Mouse (Mus musculus) midbrain, embryonic 15.5 days (tissue): ENCODE measurements at regions not wholly inside any gene's neighbourhood (a gene's known extent, or its start where the extent isn't known, plus 50 kb on each side); places are given as distances from the start of the nearest gene placed in this dataset.

Source experiments
- ATAC-seq: fragments of 200-750 bp; cut with Nextera tagmentation; replicated peaks from 2 replicates; pipeline ENCODE4 v1.8.0; 2017; ENCODE audit warnings: moderate TSS enrichment
- H3K27ac ChIP-seq: fragments of 300-500 bp; sonication (generic); 2 replicates; pipeline ENCODE4 v1.5.1; 2015; ENCODE audit warnings: mild to moderate bottlenecking, inconsistent platforms
- H3K27me3 ChIP-seq: fragments of 300-500 bp; sonication (generic); replicated peaks from 2 replicates; pipeline ENCODE4 v1.6.1; 2015; ENCODE audit warnings: inconsistent platforms
- H3K36me3 ChIP-seq: fragments of 300-500 bp; sonication (generic); replicated peaks from 2 replicates; pipeline ENCODE4 v1.6.1; 2015; ENCODE audit warnings: inconsistent platforms
- H3K4me1 ChIP-seq: fragments of 300-500 bp; sonication (generic); 2 replicates; pipeline ENCODE4 v1.6.1; 2015; ENCODE audit warnings: inconsistent platforms
- H3K4me2 ChIP-seq: fragments of 300-500 bp; sonication (generic); 2 replicates; pipeline ENCODE4 v1.6.1; 2015; ENCODE audit warnings: inconsistent platforms, mild to moderate bottlenecking, moderate library complexity
- H3K4me3 ChIP-seq: fragments of 300-500 bp; sonication (generic); 2 replicates; pipeline ENCODE4 v1.5.1; 2015; ENCODE audit warnings: mild to moderate bottlenecking, inconsistent platforms
- H3K9ac ChIP-seq: fragments of 300-500 bp; sonication (generic); 2 replicates; pipeline ENCODE4 v1.6.1; 2015; ENCODE audit warnings: mild to moderate bottlenecking, inconsistent platforms
- H3K9me3 ChIP-seq: fragments of 300-500 bp; sonication (generic); 2 replicates; pipeline ENCODE4 v1.6.1; 2016; ENCODE audit warnings: inconsistent platforms
- WGBS: fragments of 180-500 bp; shearing (Covaris S2); methylation state at CpG from one replicate; pipeline ENCODE4 v1.1.7; 2015; ENCODE audit warnings: mixed read lengths; 5-methylcytosine and 5-hydroxymethylcytosine counted together

DNA sequence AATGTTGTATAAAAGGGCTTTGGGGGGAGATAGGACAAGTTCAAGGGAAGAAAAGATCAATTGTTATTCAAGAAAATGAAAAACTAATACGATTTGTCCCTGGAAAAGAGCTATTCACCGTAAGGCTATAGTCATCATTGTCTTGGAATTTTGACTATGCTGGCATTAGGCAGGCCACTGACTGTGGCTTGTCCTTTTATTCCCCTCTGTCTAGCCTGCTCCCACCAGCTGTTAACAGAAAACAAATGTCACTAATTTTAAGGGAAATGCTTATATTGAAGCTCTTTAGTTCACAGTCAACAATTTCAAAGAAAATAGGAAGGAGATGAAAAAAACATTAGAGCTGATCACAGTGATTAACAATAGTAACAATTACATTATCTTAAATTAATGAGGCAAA lies 284.3 kb upstream of the Rbms1 start:
- Histone ChIP-seq H3K4me3 (no peak overlapping the region), H3K9ac (no peak overlapping the region), H3K36me3 (no peaks in the 10 kb centered on the region), H3K9me3 (no peaks in the 10 kb centered on the region), H3K4me2 (no peak overlapping the region), H3K27ac (no peak overlapping the region), H3K4me1 (no peaks in the 10 kb centered on the region), H3K27me3 (no peaks in the 10 kb centered on the region)
- no peak for ATAC-seq
- WGBS, result 32% methylated on average over 2 of the region's 2 CpGs

DNA sequence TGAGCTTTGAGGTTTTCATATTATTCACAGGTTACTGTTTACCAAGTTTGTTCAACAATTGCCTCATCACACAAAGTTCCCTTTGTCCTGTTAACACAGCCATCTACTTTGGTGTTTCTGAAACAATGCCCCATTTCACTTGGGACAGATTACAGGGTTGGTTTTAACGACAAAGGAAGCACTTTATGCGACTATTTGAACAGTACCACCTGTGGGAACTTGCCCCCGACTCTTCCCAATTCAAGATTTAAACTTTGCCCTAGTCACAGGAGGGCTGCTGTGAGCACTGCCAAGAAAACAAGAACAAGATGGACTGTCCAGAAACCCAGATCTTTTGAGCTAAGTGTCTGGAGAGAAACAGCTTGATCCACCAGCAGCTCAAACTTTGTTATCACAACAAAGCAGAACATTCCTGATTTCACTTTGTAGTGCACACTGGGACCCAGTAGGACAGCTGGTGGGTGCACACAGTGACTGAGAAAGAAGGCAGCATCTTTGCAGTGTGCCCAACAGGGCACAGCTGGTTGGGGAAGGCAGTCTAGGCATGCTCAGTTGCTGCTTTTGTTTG lies 283.8 kb upstream of the Rbms1 start:
- 15% methylated on average over 3 of the region's 3 CpGs for WGBS
- Histone ChIP-seq H3K4me1 (no peaks in the 10 kb centered on the region), H3K9ac (no peak overlapping the region), H3K27me3 (no peaks in the 10 kb centered on the region), H3K9me3 (no peaks in the 10 kb centered on the region), H3K27ac (no peak overlapping the region), H3K4me2 (no peak overlapping the region), H3K4me3 (no peak overlapping the region), H3K36me3 (no peaks in the 10 kb centered on the region)
- ATAC-seq, result no peak

DNA sequence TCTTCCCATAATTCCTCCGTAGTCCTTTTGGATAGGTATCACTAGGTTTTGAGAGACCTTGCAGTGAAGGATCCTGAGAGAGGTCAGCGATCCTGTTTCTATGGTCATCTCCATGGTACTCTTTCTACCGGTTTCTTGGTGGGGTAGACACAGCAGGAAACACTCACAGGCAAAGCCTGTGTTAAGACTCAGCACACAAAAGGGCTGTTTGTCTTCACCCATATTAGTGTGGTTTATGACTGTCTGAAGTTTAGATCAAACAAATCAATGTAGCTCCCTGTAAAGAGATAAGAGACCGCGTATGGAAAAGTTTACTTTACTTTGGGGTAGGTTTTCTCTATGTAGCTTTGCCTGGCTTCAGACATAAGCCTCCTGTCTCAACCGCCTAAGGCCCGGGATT lies 282.5 kb upstream of the Rbms1 start:
- Histone ChIP-seq H3K9me3 (no peaks in the 10 kb centered on the region), H3K4me2 (no peak overlapping the region), H3K4me3 (no peak overlapping the region), H3K36me3 (no peaks in the 10 kb centered on the region), H3K4me1 (no peaks in the 10 kb centered on the region), H3K27ac (no peak overlapping the region), H3K9ac (no peak overlapping the region), H3K27me3 (no peaks in the 10 kb centered on the region)
- WGBS, result 90% methylated on average over 7 of the region's 7 CpGs
- ATAC-seq, result no peak

DNA sequence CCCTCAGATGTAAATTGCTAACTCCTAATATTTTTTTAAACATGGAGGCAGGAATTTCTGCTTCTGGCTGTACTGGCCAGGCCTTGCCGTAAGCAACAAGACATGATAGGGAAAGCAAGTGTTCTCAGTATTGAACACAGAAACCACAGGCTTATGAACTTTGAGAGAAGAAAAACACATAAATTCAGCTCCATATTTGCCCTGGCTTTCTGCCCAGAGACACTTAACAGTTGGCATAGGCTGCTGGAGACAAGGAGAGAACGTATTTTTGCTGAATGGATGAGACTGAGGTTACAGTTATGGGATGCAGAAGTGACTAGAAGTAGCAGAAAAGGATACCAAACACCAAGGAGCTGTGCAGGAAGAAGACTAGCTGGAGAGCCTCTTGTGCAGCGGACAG lies 258.7 kb upstream of the Rbms1 start:
- Histone ChIP-seq H3K4me1 (no peaks in the 10 kb centered on the region), H3K36me3 (no peaks in the 10 kb centered on the region), H3K4me3 (no peak overlapping the region), H3K4me2 (no peak overlapping the region), H3K9me3 (no peaks in the 10 kb centered on the region), H3K9ac (no peak overlapping the region), H3K27me3 (no peaks in the 10 kb centered on the region), H3K27ac (no peak overlapping the region)
- 84% methylated on average over 3 of the region's 3 CpGs for WGBS
- ATAC-seq, result no peak

DNA sequence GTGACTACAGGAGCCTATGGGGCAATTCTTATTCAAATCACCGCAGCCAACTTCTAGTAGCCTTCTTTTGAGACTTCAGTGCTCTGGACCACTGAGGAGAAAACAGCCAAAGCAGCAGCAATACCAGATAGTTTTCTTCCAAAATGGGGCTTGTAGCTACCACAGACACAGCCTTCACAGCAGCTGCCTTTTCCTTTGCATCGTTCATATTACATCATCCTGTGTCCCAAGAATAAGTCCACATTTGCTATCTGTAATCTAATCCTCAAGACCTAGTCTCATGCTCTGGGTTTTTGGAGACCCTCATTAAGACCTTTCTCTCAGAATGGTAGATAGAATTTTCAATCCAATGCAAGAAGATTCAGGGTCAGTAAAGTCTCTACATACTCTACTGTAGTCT lies 258.2 kb upstream of the Rbms1 start:
- Histone ChIP-seq H3K27me3 (no peaks in the 10 kb centered on the region), H3K9me3 (no peaks in the 10 kb centered on the region), H3K36me3 (no peaks in the 10 kb centered on the region), H3K9ac (no peak overlapping the region), H3K4me3 (no peak overlapping the region), H3K4me1 (no peaks in the 10 kb centered on the region), H3K27ac (no peak overlapping the region), H3K4me2 (no peak overlapping the region)
- ATAC-seq, result no peak
- WGBS, result 87% methylated on average over 2 of the region's 2 CpGs

DNA sequence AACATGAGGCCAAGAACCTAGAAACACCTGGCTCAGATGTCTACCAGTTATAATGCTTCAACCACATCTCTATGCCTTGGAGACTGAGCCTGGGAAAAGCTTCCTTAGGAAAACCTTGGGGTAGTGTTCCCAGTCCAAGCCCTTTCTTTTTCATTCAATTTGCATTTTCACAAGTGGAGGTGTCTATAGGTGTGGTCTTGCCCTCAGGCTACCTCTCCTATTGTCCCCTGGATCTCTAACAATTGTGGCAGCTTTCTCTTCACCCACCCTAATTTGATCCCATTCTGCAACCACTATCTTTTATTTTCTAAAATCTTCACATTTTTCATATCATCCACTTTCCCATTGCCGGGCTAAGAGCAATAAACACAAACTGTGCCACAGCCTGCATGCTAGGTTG lies 251.0 kb upstream of the Rbms1 start:
- 93% methylated on average over 1 of the region's 1 CpGs for WGBS
- H3K4me3 ChIP-seq, result no peak overlapping the region
- no peak overlapping the region for H3K27ac ChIP-seq
- H3K4me1 ChIP-seq, result no peaks in the 10 kb centered on the region
- no peak overlapping the region for H3K9ac ChIP-seq
- no peaks in the 10 kb centered on the region for H3K27me3 ChIP-seq
- no peaks in the 10 kb centered on the region for H3K9me3 ChIP-seq
- no peak overlapping the region for H3K4me2 ChIP-seq
- H3K36me3 ChIP-seq, result no peaks in the 10 kb centered on the region
- no peak for ATAC-seq

DNA sequence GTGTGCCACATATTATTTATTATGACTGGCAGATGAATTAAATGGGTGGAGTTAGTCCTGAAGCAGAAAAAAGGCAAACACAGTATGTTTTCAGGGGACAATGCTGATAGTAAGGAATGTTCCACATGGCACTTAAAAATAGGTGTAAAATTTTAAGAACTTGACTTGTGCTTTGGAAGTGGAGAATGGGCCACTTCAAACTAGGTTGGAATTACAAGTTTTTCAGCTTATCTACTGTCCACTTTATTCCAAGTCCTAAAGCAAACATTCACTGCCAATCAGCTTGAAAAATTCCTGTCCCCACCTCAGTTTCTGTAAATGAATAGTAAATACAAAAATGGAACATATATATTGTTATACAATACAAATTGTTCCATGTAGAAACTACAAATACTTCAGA lies 238.4 kb upstream of the Rbms1 start:
- H3K4me1 ChIP-seq, result no peaks in the 10 kb centered on the region; the same call in 1 of the 2 replicates
- no peaks in the 10 kb centered on the region for H3K36me3 ChIP-seq
- H3K9me3 ChIP-seq, result no peaks in the 10 kb centered on the region
- ATAC-seq, result no peak
- no peak overlapping the region for H3K27ac ChIP-seq
- no peak overlapping the region for H3K9ac ChIP-seq
- H3K4me2 ChIP-seq, result no peak overlapping the region
- no peak overlapping the region for H3K4me3 ChIP-seq
- no peaks in the 10 kb centered on the region for H3K27me3 ChIP-seq

DNA sequence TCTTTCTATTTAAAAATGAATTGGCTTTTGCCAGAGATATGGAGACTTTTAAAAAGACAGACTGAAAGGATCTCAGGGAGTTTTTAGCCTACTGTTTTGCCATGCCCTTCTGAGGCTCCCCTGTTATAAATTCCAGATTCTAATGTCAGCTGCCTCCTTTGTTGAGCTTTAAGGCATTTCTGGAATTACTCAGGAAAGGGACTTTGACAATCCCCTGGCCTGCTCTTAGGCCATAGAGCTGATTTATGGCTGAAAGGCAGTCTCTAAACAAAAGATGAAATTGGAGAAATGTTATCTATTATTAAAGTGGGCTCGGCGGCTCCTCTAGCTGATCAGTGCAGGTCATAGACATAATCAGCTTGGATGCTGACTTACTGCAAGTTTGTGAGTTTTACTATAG lies 231.0 kb upstream of the Rbms1 start:
- Histone ChIP-seq H3K36me3 (no peaks in the 10 kb centered on the region), H3K4me3 (no peak overlapping the region), H3K4me2 (no peak overlapping the region), H3K9ac (no peak overlapping the region), H3K27ac (no peak overlapping the region), H3K27me3 (no peaks in the 10 kb centered on the region), H3K9me3 (no peaks in the 10 kb centered on the region), H3K4me1 (no peaks in the 10 kb centered on the region)
- ATAC-seq, result no peak
- 77% methylated on average over 2 of the region's 2 CpGs for WGBS

DNA sequence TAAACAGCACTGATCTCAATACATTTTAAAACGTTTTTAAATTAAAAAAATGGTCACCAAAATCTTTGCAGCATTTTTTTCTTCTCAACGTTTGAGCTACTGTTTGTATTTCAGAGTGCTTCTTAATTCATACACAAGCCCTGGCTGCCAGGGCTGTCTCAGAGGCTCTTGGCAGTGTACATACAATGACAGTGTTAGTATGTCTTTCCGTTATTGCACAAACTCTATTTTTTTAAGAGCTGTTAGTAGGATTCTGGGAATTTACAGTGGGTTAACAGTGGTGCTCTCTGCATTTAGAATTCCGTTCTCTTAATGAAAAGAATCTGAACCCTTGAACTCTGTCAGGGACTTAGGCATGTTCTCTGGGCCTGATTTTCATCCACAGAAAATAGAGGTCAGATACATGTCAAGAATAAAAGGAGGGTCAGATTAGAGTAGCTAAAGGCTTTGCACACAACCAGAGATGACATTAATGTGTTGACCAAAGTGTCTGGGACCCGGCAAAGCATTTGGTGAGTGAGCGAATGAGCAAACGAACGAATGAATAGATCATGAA lies 219.5 kb upstream of the Rbms1 start:
- WGBS, result 62% methylated on average over 8 of the region's 8 CpGs
- Histone ChIP-seq H3K4me3 (no peak overlapping the region), H3K27me3 (no peaks in the 10 kb centered on the region), H3K4me1 (no peaks in the 10 kb centered on the region), H3K9ac (no peak overlapping the region), H3K36me3 (no peaks in the 10 kb centered on the region), H3K9me3 (no peaks in the 10 kb centered on the region), H3K4me2 (no peak overlapping the region), H3K27ac (no peak overlapping the region)
- ATAC-seq, result no peak

DNA sequence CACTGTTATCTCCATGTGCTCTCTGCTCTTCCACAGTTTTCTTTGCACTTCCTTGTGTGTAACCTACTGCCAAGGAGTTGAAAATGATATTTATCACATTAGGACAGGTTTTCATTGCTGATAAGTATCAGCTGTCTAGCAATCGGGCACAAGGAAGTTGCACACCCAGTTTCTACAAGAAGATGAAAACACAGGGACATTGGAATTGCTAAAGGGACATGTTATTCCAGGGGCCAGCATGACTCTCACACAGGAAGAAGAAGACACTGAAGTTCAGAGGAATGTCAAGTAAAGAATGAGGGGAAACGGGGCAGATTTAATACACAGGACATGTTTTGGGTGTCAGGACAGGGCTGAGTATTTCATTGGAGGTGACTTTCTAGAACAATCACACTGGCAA lies 214.8 kb upstream of the Rbms1 start:
- no peaks in the 10 kb centered on the region for H3K27me3 ChIP-seq
- no peaks in the 10 kb centered on the region for H3K36me3 ChIP-seq
- H3K4me1 ChIP-seq, result no peaks in the 10 kb centered on the region
- H3K9ac ChIP-seq, result no peak overlapping the region
- ATAC-seq, result no peak
- WGBS, result 91% methylated on average over 2 of the region's 2 CpGs
- H3K27ac ChIP-seq, result no peak overlapping the region
- no peaks in the 10 kb centered on the region for H3K9me3 ChIP-seq
- no peak overlapping the region for H3K4me2 ChIP-seq
- no peak overlapping the region for H3K4me3 ChIP-seq

DNA sequence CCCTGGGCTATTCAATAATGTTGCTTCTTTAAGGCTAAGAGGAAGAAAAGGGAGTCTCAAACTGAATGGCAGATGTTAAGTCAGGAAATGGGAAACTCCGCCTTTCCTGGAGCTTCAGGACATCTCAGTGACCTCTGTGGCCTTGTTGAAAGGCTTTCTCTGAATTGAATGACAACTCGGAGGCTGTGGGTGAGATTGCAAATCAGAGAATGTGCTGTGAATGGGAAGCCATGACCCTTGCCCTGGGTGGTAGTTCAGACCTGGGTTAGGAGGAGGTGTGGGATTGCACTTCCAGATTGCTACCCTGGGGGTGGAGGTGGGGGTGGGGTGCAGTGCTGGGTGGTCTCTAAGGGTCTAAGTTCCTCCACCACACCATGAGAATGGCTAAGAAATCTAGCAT lies 213.8 kb upstream of the Rbms1 start:
- H3K4me2 ChIP-seq, result no peak overlapping the region
- H3K27ac ChIP-seq, result no peak overlapping the region
- H3K9ac ChIP-seq, result no peak overlapping the region
- no peaks in the 10 kb centered on the region for H3K4me1 ChIP-seq
- 7% methylated on average over 2 of the region's 2 CpGs for WGBS
- no peak overlapping the region for H3K4me3 ChIP-seq
- H3K36me3 ChIP-seq, result no peaks in the 10 kb centered on the region
- no peaks in the 10 kb centered on the region for H3K9me3 ChIP-seq
- no peaks in the 10 kb centered on the region for H3K27me3 ChIP-seq
- no peak for ATAC-seq

DNA sequence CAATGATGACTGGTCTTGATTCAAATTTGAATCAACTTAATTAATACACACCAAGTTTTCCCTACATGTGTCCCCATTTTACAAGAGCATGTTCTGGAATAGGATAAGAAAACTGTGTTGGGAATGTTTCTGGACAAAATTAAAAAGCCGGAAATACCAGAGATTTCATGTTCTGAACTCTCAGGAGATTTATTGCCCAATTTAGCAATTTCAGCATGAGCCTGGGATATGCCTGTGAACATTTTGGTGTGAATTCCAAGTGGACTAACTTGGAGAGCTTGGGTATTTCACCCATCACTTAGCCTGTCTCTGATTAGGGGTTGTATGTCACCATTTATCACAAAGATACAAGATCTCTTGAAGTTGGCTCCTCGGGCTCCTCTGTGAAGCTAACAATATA lies 210.6 kb upstream of the Rbms1 start:
- no peaks in the 10 kb centered on the region for H3K9me3 ChIP-seq
- H3K27ac ChIP-seq, result no peak overlapping the region
- no peaks in the 10 kb centered on the region for H3K27me3 ChIP-seq
- ATAC-seq, result no peak
- no peak overlapping the region for H3K9ac ChIP-seq
- no peaks in the 10 kb centered on the region for H3K4me1 ChIP-seq
- no peaks in the 10 kb centered on the region for H3K36me3 ChIP-seq
- no peak overlapping the region for H3K4me2 ChIP-seq
- 90% methylated on average over 2 of the region's 2 CpGs for WGBS
- H3K4me3 ChIP-seq, result no peak overlapping the region

DNA sequence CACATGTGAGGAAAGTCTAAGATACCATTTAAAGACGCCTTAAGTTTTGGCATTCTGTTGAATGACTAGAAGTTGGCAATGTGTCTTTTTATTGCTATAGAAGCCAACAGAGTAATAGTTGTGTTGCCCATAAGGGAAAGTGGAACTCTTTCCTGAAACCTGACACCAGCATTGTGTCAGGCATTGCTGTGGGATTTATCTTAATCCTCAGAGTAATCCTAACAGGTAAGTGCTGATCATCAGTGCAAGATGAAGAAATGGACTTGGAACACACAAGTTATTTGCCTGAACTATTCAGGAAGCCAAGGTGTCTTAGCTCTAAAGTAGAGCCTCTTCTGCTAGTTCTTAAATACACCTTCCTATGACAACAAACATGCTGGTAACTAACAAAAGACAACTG lies 198.3 kb upstream of the Rbms1 start:
- Histone ChIP-seq H3K4me1 (no peaks in the 10 kb centered on the region), H3K27ac (no peak overlapping the region), H3K4me2 (no peak overlapping the region), H3K27me3 (no peaks in the 10 kb centered on the region), H3K9me3 (no peaks in the 10 kb centered on the region), H3K4me3 (no peak overlapping the region), H3K9ac (no peak overlapping the region), H3K36me3 (no peaks in the 10 kb centered on the region)
- 96% methylated on average over 1 of the region's 1 CpGs for WGBS
- ATAC-seq, result no peak
